Mouse (Mus musculus): ENCODE results near the gene Gm10188.

Gene Gm10188

DNA sequence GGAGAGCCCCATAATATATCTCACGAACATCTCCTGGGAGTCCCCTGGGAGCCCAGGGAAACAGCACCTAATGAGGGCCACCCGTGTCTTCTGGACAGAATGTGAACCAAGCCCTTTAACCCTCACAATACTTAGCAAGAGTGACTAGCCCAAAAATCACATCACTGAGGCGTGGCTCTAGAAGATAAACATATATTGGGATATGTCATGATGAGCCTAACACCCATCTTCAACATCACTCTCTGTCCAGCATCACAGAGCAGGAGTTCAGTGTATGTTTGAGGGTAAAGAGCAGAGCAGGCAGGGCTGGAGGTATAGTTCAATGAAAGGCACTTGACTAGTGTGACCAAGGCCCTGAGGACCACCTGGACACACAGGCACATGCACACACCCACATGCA, at the start of gene Gm10188:
Gm10188 (minus strand) TSS at position 101 of the 400 bp plus-strand sequence.
- no peak for DNase-seq (ENCODE audit: extremely low read depth, insufficient read length, low spot score)

DNA sequence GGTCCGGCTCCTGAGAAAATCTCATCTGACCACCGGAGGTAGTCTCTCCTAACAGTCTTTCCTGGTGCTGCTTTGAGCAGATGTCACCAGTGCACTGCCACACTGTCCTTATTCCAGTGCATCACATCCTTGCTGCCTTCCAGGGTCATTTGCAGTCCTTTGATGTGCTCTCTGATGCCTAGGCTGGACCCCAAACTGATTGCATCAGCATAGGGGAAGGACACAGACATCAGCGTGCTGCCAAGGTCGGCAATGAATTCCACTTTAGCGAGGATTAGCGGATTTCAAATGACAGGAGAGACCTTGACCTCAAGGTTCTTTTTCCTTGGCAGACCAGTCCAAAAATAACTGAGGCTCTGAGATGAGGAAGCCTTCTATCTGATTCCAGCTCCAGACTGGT, 47.6 kb upstream of the Gm10188 start:
- no peak for DNase-seq (ENCODE audit: extremely low read depth, insufficient read length, low spot score)

DNA sequence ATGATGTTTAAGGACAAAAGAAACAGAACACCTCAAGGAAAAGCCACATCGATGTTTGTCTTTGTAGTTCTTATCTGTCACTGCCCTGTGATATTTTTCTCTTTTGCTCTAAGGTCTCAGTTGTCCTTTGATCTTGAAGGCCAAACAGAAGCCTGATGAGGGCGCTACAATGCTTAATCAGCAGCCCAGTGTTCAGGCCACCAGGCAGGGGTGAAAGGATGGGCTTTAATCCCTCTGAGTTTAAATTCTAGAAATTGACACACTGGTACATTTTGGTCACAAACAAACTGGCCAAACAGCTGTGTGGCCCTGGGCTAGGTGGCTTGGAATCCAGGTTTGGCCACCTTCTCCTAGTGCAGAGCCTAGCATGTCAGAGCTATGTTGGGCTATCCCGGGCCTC, 47.1 kb upstream of the Gm10188 start:
- no peak for DNase-seq (ENCODE audit: extremely low read depth, insufficient read length, low spot score)

DNA sequence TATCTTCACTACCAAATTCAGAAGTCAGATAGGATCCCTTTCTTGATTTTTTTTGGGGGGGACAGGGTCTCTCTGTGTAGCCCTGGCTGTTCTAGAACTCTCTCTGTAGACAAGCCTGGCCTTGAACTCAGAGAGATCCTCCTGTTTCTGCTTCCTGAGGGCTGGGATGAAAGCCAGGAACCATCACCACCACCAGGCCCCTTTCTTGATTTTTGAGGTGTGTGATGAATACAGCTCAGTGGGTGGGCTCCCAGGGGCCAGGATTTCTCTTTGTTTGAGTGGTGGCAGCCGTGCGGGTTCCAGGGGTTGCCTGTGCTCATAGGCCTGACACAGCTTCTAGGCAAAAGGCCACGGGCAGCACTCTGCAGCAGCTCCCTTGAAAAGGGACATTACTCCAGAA, 41.7 kb upstream of the Gm10188 start:
- DNase-seq (ENCODE audit: extremely low read depth, insufficient read length, low spot score): no peak

DNA sequence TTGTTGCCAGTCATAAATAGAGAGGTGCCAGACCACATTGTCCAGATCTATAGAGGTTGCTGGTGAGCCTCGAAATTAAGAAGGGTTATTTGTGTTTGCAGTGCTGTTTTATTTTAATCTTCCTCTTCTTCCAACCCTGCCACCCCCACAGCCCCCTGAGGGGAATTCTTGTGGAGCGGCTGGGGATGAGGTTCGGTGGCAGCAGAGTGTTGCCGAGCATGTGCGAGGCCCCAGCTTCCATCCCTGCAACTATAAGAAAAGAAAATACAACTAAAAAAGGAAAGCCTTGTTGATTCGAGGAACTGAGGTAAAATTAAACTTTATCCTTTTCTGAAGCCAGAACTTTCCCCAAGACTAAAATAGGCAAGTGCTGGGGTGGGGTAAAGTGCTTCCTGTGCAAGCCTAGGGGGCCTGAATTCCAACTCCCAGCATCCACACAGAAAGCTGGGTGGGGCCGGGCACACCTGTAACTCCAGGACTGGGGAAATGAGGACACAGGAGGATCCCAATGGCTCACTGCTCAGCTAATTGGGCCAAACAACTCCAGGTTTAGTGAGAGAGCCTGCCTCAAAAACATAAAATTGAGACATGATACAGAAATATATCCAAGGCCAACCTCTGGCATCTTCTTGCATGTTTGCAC, 39.0 kb upstream of the Gm10188 start:
- DNase-seq (ENCODE audit: extremely low read depth, insufficient read length, low spot score): no peak

DNA sequence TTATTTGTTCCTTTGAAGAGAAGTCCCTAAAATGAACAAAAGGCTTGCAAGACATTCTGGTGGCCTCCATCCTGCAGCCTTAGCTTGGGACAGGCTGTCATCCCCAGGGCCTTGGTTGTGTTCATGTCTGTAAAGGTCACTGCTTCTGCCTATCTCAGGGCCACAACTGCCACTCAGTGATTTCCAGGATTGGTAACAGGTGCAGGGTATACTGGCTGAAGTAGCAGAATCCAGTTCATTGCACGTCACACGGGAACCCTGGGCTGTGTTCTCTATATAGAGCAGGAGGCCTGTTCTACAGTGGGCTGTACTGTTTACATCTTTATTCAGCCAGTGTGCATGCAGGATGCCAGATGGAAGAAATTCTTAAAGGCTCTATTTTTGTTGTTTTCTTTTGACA, 38.4 kb upstream of the Gm10188 start:
- DNase-seq (ENCODE audit: extremely low read depth, insufficient read length, low spot score): no peak

DNA sequence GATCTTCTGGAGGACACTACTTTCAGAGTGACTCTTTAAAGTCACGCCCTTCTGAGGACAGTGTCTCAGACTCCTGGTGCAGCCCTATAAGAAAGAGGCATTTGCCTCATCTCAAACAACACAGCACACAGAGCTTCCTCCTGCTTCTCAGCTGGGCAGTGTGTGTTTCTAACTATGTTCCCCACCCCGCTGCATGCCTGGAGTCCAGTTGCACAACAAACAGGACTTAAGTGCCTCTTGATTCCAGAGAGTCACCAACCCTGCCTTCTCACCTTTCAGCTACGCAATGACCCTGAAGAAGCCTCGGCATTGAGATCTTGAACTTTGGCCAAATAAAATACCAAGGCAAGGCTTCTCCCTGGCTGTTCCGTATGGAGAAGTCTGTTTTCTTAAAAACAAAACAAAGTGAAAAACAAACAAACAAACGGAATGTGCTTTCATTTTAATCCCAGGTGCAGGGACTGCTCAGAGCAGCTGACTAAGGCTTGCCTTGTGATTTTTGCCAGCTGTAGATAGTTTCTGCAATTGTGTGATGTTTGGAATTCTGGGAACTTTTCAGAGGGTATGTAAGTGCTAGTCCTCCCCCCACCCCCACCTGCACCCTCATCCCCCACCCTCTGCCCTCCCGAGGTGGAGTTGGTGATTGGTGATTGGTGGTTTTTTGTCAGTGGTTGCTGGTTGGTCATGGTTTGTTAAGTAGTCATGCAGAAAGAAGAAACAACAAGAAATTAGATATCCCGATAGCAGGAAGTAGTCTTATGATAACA, 37.4 kb upstream of the Gm10188 start:
- peak; percentile 37 for DNase-seq (ENCODE audit: extremely low read depth, insufficient read length, low spot score)

DNA sequence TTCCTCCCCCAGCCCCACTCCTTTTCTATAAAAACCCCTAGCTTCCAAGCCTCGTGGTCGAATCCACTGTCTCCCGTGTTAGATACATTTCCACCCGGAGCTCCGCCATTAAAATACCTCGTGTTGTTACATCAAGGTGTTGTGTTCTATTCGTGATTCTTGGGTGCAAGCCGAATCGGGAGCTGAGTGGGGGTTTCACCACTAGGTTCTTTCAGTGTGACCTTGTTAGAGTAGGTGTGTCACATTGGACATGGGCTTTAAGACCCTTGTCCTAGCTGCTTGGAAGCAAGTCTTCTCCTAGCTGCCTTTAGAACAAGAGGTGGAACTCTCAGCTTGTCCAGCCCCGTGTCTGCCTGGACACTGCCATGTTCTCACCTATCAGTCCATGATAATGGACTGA, 36.4 kb upstream of the Gm10188 start:
- no peak for DNase-seq (ENCODE audit: extremely low read depth, insufficient read length, low spot score)

DNA sequence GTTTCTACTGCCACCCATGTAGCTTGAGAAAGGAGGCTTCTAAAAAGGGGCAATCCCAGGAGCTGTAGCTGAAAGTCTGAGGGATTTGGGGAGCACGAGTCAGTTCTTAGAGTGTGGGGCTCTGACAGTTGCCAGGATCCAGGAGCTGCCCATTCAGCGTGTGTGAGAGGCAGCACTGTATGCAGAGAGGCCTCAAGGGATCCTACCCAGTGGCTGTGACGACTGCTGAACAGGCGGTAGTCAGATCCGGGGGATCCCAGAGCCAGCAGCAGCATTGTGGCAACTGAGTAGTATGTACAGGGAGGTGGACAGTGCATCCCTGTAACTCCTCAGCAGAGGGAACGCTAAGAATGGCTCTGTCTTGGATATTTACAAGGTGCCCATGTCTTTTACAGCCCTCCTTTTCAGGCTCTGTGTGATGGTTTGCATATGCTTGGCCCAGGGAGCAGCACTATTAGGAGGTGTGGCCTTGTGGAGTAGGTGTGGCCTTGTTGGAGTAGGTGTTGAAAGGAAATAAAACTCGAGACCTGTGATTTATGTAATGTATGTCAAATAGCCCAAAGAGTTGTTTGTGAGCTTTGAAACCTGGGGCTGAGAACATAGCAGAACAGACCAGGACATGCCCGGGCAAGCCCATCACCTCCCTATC, 35.8 kb upstream of the Gm10188 start:
- DNase-seq (ENCODE audit: extremely low read depth, insufficient read length, low spot score): peak; percentile 34

DNA sequence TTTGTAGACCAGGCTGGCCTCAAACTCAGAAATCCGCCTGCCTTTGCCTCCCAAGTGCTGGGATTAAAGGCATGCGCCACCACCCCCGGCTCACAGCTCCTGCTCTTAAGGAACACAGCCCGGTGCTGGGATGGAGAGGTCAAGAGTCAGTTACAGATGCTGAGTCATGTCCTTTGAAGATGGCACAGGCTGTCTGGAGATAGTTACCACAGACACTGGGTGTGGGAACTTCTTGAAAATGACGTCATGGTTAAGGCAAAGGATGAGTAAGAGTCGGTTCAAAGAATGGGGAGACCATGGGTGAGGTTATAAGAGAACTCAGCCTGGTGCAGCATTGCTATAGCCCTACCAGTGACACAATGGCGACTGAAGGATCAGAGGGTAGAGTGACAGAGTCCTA, 35.0 kb upstream of the Gm10188 start:
- DNase-seq (ENCODE audit: extremely low read depth, insufficient read length, low spot score): no peak

DNA sequence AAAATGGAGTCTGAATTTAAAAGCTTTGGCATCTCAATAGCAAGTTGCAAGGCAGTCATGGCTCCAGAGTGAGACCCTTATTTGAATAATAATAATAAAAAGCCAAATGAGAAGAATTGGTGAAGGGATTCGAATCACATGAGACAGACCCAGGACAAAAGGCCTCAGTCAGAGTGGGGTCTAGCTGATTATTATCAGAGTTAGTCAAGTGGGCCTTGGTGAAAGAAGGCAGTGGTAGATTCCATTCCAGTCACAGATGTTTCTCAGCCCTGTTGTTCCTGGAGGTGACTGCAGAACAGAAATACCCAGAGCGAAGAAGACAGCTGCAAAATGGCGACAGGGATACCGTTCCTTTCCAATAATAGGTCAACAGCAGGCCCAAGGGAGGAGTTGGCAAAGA, 34.1 kb upstream of the Gm10188 start:
- DNase-seq (ENCODE audit: extremely low read depth, insufficient read length, low spot score): no peak

DNA sequence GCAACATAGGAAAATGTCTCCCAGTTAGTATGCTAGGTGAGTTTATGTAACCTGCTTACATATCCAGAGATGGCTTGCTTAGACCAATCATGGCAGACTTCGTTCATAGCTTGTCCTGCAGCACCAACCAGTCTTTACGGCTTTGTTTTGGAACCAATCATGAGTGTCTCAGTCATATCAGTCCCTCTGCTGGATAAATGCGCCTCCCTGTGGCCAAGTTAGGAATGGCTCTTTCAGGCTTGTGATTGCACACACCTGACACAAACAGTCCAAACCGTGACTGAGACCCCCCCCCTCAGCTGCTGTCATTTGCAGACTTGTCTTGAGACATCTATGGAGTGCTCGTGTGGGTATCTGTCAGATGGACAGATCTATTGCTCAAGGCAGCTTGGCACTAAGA, 31.5 kb upstream of the Gm10188 start:
- DNase-seq (ENCODE audit: extremely low read depth, insufficient read length, low spot score): no peak

DNA sequence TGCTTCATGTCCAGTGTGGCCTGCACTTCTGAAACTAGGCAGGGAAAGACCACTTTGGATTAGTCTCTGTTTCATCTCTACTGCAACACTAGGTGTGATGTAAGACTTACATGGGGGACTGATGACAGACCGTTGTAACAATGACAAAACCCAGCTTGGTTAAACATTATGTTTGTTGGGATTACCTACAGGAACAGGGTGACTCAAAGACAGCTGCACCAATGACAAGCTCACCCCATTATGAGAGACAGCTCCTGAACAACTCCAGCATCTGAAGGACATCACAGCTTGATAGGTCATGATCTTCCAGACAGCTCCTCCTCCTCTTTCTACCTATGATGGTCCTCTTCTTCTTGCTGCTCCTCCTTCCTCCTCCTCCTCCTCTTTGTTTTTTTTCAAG, 30.8 kb upstream of the Gm10188 start:
- no peak for DNase-seq (ENCODE audit: extremely low read depth, insufficient read length, low spot score)

DNA sequence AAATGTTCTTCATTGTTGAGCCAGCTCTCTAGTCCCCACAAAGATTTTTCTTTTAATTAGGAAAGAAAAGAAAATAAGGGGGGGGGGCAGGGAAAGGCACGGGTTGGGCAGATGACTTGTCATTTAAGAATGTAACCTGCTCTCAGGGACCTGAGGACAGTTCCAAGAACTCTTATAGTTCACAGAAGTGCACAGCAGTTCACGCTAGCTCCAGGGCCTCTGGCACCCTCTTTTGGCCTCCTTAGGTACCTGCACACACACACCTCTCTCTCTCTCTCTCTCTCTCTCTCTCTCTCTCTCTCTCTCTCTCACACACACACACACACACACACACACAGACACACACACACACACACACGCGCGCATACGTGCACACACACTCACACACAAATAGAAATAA, 24.9 kb upstream of the Gm10188 start:
- peak; percentile 20 for DNase-seq (ENCODE audit: extremely low read depth, insufficient read length, low spot score)

DNA sequence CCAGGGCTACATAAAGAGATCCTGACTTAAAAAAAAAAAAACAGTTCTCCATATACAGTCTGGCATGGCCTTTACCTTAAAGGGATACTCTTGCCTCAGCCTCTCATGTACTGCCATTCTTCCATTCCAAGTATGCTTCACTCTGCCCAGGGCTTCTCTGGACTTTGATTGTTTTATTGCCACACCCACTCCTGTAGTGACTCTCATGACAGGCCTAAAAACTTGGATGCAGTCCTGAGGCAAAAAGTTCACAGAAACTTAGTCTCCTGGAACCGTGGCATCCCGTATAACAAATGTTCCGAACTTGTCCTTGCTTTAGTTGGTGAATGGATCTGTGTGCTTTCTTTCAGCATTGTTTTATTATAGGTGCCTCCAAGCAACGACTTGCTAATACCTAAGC, 17.1 kb upstream of the Gm10188 start:
- DNase-seq (ENCODE audit: extremely low read depth, insufficient read length, low spot score): no peak

DNA sequence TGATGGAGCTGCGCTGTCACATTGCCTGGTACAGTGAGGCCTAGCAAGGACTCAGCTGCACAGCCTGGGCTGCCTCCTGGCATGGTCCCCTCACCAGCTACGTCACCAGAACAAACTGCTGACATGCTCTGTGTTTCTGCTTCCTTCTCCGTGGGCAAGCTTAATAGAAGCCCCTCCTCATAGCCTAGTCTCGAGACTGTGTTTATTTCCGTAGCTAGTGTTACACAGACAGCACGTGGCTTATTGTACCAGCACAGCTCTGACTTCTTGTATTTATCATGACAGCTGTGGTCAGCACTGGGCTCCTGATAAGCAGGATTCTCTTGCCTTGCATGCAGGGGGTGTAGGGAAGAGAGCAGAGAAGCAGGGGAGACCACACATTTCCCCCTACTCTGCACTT, 16.6 kb upstream of the Gm10188 start:
- DNase-seq (ENCODE audit: extremely low read depth, insufficient read length, low spot score): no peak

DNA sequence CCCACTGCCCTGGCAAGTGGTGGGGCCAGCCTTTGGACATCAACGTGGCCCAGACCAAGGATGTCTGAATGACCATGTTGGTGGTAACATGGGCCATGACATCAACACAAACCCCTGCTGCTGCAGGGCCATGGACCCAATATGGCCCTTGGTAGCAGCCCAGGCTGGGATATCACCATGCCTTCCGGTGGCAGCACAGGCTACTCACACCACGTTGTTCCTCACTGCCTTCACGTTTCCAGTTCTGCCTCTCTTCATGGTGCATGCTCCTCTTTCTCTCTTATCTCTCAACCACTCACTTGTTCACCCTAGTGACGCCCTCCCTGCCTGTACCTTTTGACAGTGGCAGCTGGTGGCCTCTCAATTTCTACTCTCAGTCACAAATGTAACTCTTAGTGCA, 15.4 kb upstream of the Gm10188 start:
- no peak for DNase-seq (ENCODE audit: extremely low read depth, insufficient read length, low spot score)

DNA sequence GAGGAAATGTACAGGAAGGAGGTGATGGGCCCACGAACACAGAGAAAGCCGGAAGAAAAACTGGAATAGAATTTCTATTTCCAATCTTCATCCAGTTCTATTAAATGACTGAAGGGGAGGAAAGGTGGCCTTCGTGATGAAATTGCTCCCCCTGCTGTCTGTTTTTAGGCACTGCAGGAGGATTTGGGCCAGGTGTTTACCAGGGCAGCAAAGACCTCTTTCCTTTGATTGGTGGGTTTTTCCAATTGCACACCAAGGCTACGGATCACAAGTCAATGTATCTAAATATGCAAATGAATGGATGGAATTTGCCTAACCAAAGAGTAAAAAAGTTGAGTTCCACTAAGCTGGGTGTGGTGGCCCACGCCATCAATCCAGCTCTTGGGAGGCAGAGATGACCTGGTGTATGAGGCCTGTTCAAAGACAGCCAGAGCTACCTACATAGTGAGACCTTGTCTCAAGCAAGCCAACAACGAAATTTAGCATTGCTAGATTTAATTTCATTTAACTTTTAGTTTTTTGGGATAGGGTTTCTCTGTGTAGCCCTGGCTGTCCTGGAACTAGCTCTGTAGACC, 8.1 kb upstream of the Gm10188 start:
- no peak for DNase-seq (ENCODE audit: extremely low read depth, insufficient read length, low spot score)

DNA sequence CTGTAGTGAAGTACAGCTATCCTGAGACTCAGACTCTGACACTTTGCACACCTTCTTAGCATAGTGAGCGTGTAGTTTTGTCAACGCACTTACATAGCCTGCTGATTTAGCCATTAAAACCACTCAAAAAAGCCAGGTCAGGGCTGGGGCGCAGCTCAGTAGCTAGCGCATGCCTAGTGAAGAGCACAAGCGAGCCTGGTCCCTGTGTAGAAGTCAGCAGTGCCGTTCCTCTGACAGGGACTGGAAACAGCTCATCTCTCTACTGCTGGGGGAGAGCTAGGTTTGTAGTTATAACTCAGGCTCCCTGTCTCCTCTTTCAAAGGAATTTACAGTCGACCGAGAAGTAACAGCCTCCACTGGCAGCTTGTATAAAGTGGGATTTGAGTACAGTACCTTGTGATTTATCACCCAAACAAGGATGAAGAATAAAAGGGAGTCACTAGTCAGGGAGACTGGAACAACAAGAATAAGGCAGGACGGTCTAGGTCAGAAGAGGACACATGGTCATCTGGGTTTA, 5.2 kb upstream of the Gm10188 start:
- DNase-seq (ENCODE audit: extremely low read depth, insufficient read length, low spot score): no peak

DNA sequence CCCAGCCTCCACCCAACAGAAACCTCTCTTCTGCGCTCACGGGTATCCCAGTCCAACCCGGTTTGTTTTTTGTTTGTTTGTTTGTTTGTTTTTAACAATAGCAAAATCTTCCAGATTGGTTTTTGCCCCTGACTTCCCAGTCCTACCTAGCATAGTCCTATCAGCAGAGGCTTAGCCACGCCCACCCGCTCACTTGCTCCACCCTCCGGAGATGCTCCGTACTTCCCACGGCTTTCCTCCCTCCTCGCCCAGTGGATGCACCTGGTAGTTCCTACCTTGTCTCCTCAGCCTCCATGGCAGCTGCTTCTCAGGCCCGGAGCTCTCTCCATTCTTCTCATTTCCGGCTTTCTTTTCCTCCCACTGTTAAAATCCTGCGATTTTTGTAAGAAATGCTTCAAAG, 4.0 kb upstream of the Gm10188 start:
- DNase-seq (ENCODE audit: extremely low read depth, insufficient read length, low spot score): no peak

DNA sequence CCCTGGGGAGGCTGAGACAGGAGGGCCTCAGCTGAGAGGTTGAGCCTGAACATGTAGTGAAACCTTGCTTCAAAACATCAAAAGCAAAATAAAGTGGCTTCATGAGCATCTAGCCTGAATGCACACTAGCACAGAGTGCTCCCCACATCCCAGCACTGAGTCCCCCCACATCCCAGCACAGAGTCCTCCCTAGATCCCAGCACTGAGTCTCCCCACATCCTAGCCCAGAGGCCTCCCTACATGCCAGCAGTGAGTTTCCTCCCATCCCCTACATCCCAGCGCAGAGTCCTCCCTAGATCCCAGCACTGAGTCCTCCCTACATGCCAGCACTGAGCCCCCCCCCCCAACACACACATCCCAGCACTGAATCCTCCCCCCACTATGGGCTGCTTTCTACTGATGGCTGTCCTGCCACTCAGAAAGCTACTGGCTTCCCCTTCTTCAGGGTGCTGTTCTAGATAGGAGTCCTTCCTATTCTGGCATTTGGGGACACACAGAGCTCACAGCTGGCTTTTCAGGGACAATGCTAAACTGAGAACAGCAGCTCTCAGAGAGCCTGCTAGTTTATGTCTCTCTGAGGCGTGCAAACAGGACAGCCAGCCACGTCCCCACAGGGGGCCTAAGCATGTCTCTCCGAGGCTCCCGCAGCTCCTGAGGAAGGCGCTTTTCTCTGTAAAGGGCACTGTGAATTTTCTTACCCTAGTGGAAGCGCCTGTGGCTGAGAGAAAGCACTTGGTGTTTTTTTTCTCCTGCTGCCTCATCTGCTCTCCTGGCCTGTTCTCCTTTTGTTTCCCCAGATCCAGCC, 2.1 kb upstream of the Gm10188 start:
- no peak for DNase-seq (ENCODE audit: extremely low read depth, insufficient read length, low spot score)

Measured in 3134 (cell line).